Mouse (Mus musculus) limb, embryonic 10.5 days (tissue): Measurements from ENCODE around the gene Gng12. TPM values are rescaled to one million over a fixed set of nuclear protein-coding genes. Genes with fewer than 3 reads are reported as not detected.

Source experiments
- DNase-seq: peaks from one replicate; pipeline ENCODE4 v3.0.0-alpha.2; 2017; ENCODE audit warnings: low spot score
- H3K27ac ChIP-seq: fragments of 300-500 bp; sonication (generic); 2 replicates; pipeline ENCODE4 v1.5.1; 2016; ENCODE audit warnings: mild to moderate bottlenecking
- H3K27me3 ChIP-seq: fragments of 300-500 bp; sonication (generic); 2 replicates; pipeline ENCODE4 v1.6.1; 2016; ENCODE audit warnings: low read depth, mild to moderate bottlenecking; ENCODE audit not compliant: poor library complexity, severe bottlenecking
- H3K36me3 ChIP-seq: fragments of 300-500 bp; sonication (generic); 2 replicates; pipeline ENCODE4 v1.6.1; 2016; ENCODE audit warnings: mild to moderate bottlenecking, moderate library complexity
- H3K4me1 ChIP-seq: fragments of 300-500 bp; sonication (generic); 2 replicates; pipeline ENCODE4 v1.6.1; 2016
- H3K4me3 ChIP-seq: fragments of 300-500 bp; sonication (generic); 2 replicates; pipeline ENCODE4 v1.5.1; 2016; ENCODE audit warnings: mild to moderate bottlenecking, moderate library complexity
- H3K9me3 ChIP-seq: fragments of 300-500 bp; sonication (generic); replicated peaks from 2 replicates; pipeline ENCODE4 v1.6.1; 2016; ENCODE audit warnings: mild to moderate bottlenecking
- WGBS: fragments of 180-500 bp; shearing (Covaris S2); methylation state at CpG from one replicate; pipeline ENCODE4 v1.1.7; 2016; 5-methylcytosine and 5-hydroxymethylcytosine counted together
- polyA plus RNA-seq: library from polyadenylated mRNA; unstranded; fragments of >200 nt; fragmentation: Nextera tagmentation; extraction: Ambion mirVana; gene quantifications from 2 replicates; pipeline ENCODE4 v1.2.1, GENCODE M21; 2016

The Gng12 gene
- polyA plus RNA-seq, 1 experiment from 2014 or later: 61.2 TPM

- no peak for DNase-seq
- Histone ChIP-seq H3K27me3 (no peaks in the 10 kb centered on the region), H3K9me3 (no peaks in the 10 kb centered on the region), H3K36me3 (no peaks in the 10 kb centered on the region), H3K4me1 (peaks cover 34% of the 10 kb centered on the region), H3K4me3 (no peak overlapping the region), H3K27ac (no peak overlapping the region)
- 75% methylated on average over 3 of the region's 3 CpGs for WGBS
Observed at GRCm38 (mm10) chr6:66989518-66989917, 93.3 kb downstream of the Gng12 start.

GRCm38 (mm10) chr6:66992232-66992631 is 96.0 kb downstream of the Gng12 start:
- DNase-seq: no peak
- Histone ChIP-seq H3K36me3 (no peaks in the 10 kb centered on the region), H3K27ac (no peak overlapping the region), H3K4me3 (no peak overlapping the region), H3K27me3 (no peaks in the 10 kb centered on the region), H3K9me3 (no peaks in the 10 kb centered on the region), H3K4me1 (peaks cover 24% of the 10 kb centered on the region)
- 86% methylated on average over 9 of the region's 9 CpGs for WGBS

- H3K27me3 ChIP-seq: no peaks in the 10 kb centered on the region
- H3K9me3 ChIP-seq: no peaks in the 10 kb centered on the region
- DNase-seq: no peak
- WGBS: 91% methylated on average over 8 of the region's 8 CpGs
- no peak overlapping the region for H3K4me3 ChIP-seq
- peaks cover 19% of the 10 kb centered on the region for H3K4me1 ChIP-seq
- H3K36me3 ChIP-seq: no peaks in the 10 kb centered on the region
- no peak overlapping the region for H3K27ac ChIP-seq
Observed at GRCm38 (mm10) chr6:66992786-66993185, 96.6 kb downstream of the Gng12 start.

GRCm38 (mm10) chr6:66994981-66995380 is 98.8 kb downstream of the Gng12 start:
- Histone ChIP-seq H3K36me3 (no peaks in the 10 kb centered on the region), H3K27me3 (no peaks in the 10 kb centered on the region), H3K27ac (no peak overlapping the region), H3K4me1 (no peaks in the 10 kb centered on the region), H3K9me3 (no peaks in the 10 kb centered on the region), H3K4me3 (no peak overlapping the region)
- 94% methylated on average over 8 of the region's 8 CpGs for WGBS
- DNase-seq: no peak

- no peak for DNase-seq
- Histone ChIP-seq H3K36me3 (no peaks in the 10 kb centered on the region), H3K27me3 (no peaks in the 10 kb centered on the region), H3K4me1 (no peaks in the 10 kb centered on the region), H3K27ac (no peak overlapping the region), H3K9me3 (no peaks in the 10 kb centered on the region), H3K4me3 (no peak overlapping the region)
- 91% methylated on average over 1 of the region's 1 CpGs for WGBS
Observed at GRCm38 (mm10) chr6:66995825-66996224, 99.6 kb downstream of the Gng12 start.

- Histone ChIP-seq H3K4me3 (no peak overlapping the region), H3K4me1 (no peaks in the 10 kb centered on the region), H3K36me3 (no peaks in the 10 kb centered on the region), H3K27ac (no peak overlapping the region), H3K27me3 (no peaks in the 10 kb centered on the region), H3K9me3 (no peaks in the 10 kb centered on the region)
- 85% methylated on average over 1 of the region's 1 CpGs for WGBS
- DNase-seq: no peak
Observed at GRCm38 (mm10) chr6:66996257-66996656, 100.1 kb downstream of the Gng12 start.

- no peak for DNase-seq
- Histone ChIP-seq H3K27ac (no peak overlapping the region), H3K4me3 (no peak overlapping the region), H3K4me1 (no peaks in the 10 kb centered on the region), H3K36me3 (no peaks in the 10 kb centered on the region), H3K9me3 (no peaks in the 10 kb centered on the region), H3K27me3 (no peaks in the 10 kb centered on the region)
- 93% methylated on average over 2 of the region's 2 CpGs for WGBS
Observed at GRCm38 (mm10) chr6:66998645-66999044, 102.4 kb downstream of the Gng12 start.

- H3K36me3 ChIP-seq: no peaks in the 10 kb centered on the region
- no peaks in the 10 kb centered on the region for H3K9me3 ChIP-seq
- H3K4me3 ChIP-seq: no peak overlapping the region
- no peaks in the 10 kb centered on the region for H3K27me3 ChIP-seq
- no peak overlapping the region for H3K27ac ChIP-seq
- no peak for DNase-seq
- no peaks in the 10 kb centered on the region for H3K4me1 ChIP-seq
Observed at GRCm38 (mm10) chr6:66999800-67000199, 103.6 kb downstream of the Gng12 start.

GRCm38 (mm10) chr6:67009888-67010287 is 113.7 kb downstream of the Gng12 start:
- no peaks in the 10 kb centered on the region for H3K36me3 ChIP-seq
- whole genome bisulfite sequencing: 93% methylated on average over 3 of the region's 3 CpGs
- H3K4me3 ChIP-seq: no peak overlapping the region
- H3K4me1 ChIP-seq: peaks cover 3% of the 10 kb centered on the region
- no peak overlapping the region for H3K27ac ChIP-seq
- H3K27me3 ChIP-seq: no peaks in the 10 kb centered on the region
- no peak for DNase-seq
- H3K9me3 ChIP-seq: no peaks in the 10 kb centered on the region

- Histone ChIP-seq H3K4me1 (peaks cover 4% of the 10 kb centered on the region), H3K4me3 (no peak overlapping the region), H3K9me3 (no peaks in the 10 kb centered on the region), H3K36me3 (no peaks in the 10 kb centered on the region), H3K27ac (no peak overlapping the region), H3K27me3 (no peaks in the 10 kb centered on the region)
- no peak for DNase-seq
- 85% methylated on average over 7 of the region's 7 CpGs for WGBS
Observed at GRCm38 (mm10) chr6:67010370-67011216, 114.4 kb downstream of the Gng12 start.

GRCm38 (mm10) chr6:67011217-67011518 is 115.0 kb downstream of the Gng12 start:
- no peak for DNase-seq
- no peaks in the 10 kb centered on the region for H3K9me3 ChIP-seq
- H3K4me3 ChIP-seq: no peak overlapping the region
- H3K4me1 ChIP-seq: peaks cover 10% of the 10 kb centered on the region
- no peak overlapping the region for H3K27ac ChIP-seq
- H3K36me3 ChIP-seq: no peaks in the 10 kb centered on the region
- H3K27me3 ChIP-seq: no peaks in the 10 kb centered on the region

GRCm38 (mm10) chr6:67013293-67013948 is 117.2 kb downstream of the Gng12 start:
- no peak for DNase-seq

GRCm38 (mm10) chr6:67013949-67014678 is 117.9 kb downstream of the Gng12 start:
- Histone ChIP-seq H3K27me3 (no peaks in the 10 kb centered on the region), H3K36me3 (0 out of 2 replicates have a peak, but pooled peaks cover 2% of the 10 kb centered on the region), H3K4me3 (no peak overlapping the region), H3K27ac (no peak overlapping the region), H3K4me1 (peaks cover 13% of the 10 kb centered on the region), H3K9me3 (no peaks in the 10 kb centered on the region)
- DNase-seq: no peak
- WGBS: 91% methylated on average over 9 of the region's 9 CpGs

More at GRCm38 (mm10) chr6:67013293-67013948, 117.2 kb downstream of the Gng12 start:
- no peaks in the 10 kb centered on the region for H3K27me3 ChIP-seq
- H3K36me3 ChIP-seq: 0 out of 2 replicates have a peak, but pooled peaks cover 2% of the 10 kb centered on the region
- H3K4me3 ChIP-seq: no peak overlapping the region
- H3K27ac ChIP-seq: no peak overlapping the region
- peaks cover 13% of the 10 kb centered on the region for H3K4me1 ChIP-seq
- 90% methylated on average over 6 of the region's 6 CpGs for WGBS
- no peaks in the 10 kb centered on the region for H3K9me3 ChIP-seq
